Mouse (Mus musculus) cerebellum, postnatal 10 days (tissue): Measurements from ENCODE around the gene Pitx3.
A peak's percentile ranks its signal among the peaks of the same experiment; 100 is the strongest.
"Not testable (repeated sequence)": the region's sequence is repeated elsewhere in the genome, so short reads cannot be mapped to it uniquely, and the experiment has no call there.

Source experiments
- DNase-seq, 2 experiments: peaks; one replicate each; pipeline ENCODE4 v3.0.0; 2021; ENCODE audit warnings: mixed read lengths in 2 of 2

The Pitx3 gene

GRCm38 (mm10) chr19:46131694-46132525, 16.2 kb downstream of the Pitx3 start, which contains the start of gene Elovl3:
Gene Elovl3 (plus strand): TSS chr19:46131897.
- peak; percentile 15 to 21 for DNase-seq

- no peak for DNase-seq
Observed at GRCm38 (mm10) chr19:46131283-46131682, 16.8 kb downstream of the Pitx3 start.

GRCm38 (mm10) chr19:46129737-46130136, 18.4 kb downstream of the Pitx3 start:
- DNase-seq = not testable (repeated sequence)

- DNase-seq = no peak
Observed at GRCm38 (mm10) chr19:46126301-46126700, 21.8 kb downstream of the Pitx3 start.

- no peak for DNase-seq
Observed at GRCm38 (mm10) chr19:46124651-46125050, 23.5 kb downstream of the Pitx3 start.

- no peak for DNase-seq
Observed at GRCm38 (mm10) chr19:46123876-46124275, 24.2 kb downstream of the Pitx3 start.

GRCm38 (mm10) chr19:46120872-46121271, 27.3 kb downstream of the Pitx3 start:
- DNase-seq = no peak

GRCm38 (mm10) chr19:46119458-46119857, 28.7 kb downstream of the Pitx3 start:
- no peak for DNase-seq

GRCm38 (mm10) chr19:46114617-46115016, 33.5 kb downstream of the Pitx3 start:
- no peak for DNase-seq

GRCm38 (mm10) chr19:46110781-46111180, 37.3 kb downstream of the Pitx3 start:
- DNase-seq = no peak

- no peak for DNase-seq
Observed at GRCm38 (mm10) chr19:46110214-46110613, 37.9 kb downstream of the Pitx3 start.

- DNase-seq = no peak
Observed at GRCm38 (mm10) chr19:46104187-46104557, 44.0 kb downstream of the Pitx3 start.

GRCm38 (mm10) chr19:46103437-46104186, 44.5 kb downstream of the Pitx3 start:
- DNase-seq = peak; percentile 38 to 51

- no peak for DNase-seq
Observed at GRCm38 (mm10) chr19:46099561-46099960, 48.6 kb downstream of the Pitx3 start.

- DNase-seq = no peak
Observed at GRCm38 (mm10) chr19:46096396-46096795, 51.7 kb downstream of the Pitx3 start.

GRCm38 (mm10) chr19:46095291-46095690, 52.8 kb downstream of the Pitx3 start:
- DNase-seq = no peak

GRCm38 (mm10) chr19:46094144-46094543, 54.0 kb downstream of the Pitx3 start:
- no peak for DNase-seq

- no peak for DNase-seq
Observed at GRCm38 (mm10) chr19:46091641-46092040, 56.5 kb downstream of the Pitx3 start.

GRCm38 (mm10) chr19:46087871-46088270, 60.3 kb downstream of the Pitx3 start:
- DNase-seq = peak; percentile 40 to 62

- DNase-seq = peak; percentile 58 to 69
Observed at GRCm38 (mm10) chr19:46086337-46086736, 61.8 kb downstream of the Pitx3 start.
